Mouse (Mus musculus): Measurements from ENCODE around the gene Adamts9. TPM values are rescaled to one million over a fixed set of nuclear protein-coding genes. Genes with fewer than 3 reads are reported as not detected.
A peak's percentile ranks its signal among the peaks of the same experiment; 100 is the strongest.

Gene Adamts9
- total and polyA plus RNA-seq, 2 experiments from 2014 or later = 3.9 to 35.5 TPM

- TF ChIP-seq CTCF (IDR thresholded peaks at IDR 0.05; ENCODE audit: low read depth) = no peak
- peak; percentile 91 for TF ChIP-seq EP300 (IDR thresholded peaks at IDR 0.05; ENCODE audit: low read depth)
- DNase-seq (ENCODE audit: low spot score) = peak; percentile 63
- Histone ChIP-seq H3K27me3 (ENCODE audit: control insufficient read depth, insufficient read depth, low read length) (no peaks in the 10 kb centered on the region), H3K9me3 (replicated peaks; ENCODE audit: control insufficient read depth, low read length) (no peaks in the 10 kb centered on the region), H3K27ac (ENCODE audit: low read depth) (peak overlapping the region; percentile 78), H3K4me2 (ENCODE audit: low read depth, low read length) (no peak overlapping the region), H3K36me3 (replicated peaks; ENCODE audit: control insufficient read depth, insufficient read depth, low read length) (peaks cover 60% of the 10 kb centered on the region), H3K4me1 (ENCODE audit: control insufficient read depth, insufficient read depth) (peaks cover 29% of the 10 kb centered on the region), H3K9ac (replicated peaks; ENCODE audit: low read depth, low read length) (no peak overlapping the region), H3K4me3 (ENCODE audit: low read depth, low read length) (no peak overlapping the region)
- WGBS = 29% methylated on average over 9 of the region's 9 CpGs
- peak; percentile 81 for ATAC-seq (ENCODE audit: insufficient read depth, low read depth)
These were observed 80.7 kb downstream of the Adamts9 start for GRCm38 (mm10) chr6:92862599-92862998.

- TF ChIP-seq CTCF (IDR thresholded peaks at IDR 0.05; ENCODE audit: low read depth) (no peak), EP300 (IDR thresholded peaks at IDR 0.05; ENCODE audit: low read depth) (no peak)
- H3K36me3 ChIP-seq (replicated peaks; ENCODE audit: control insufficient read depth, insufficient read depth, low read length) = peaks cover 55% of the 10 kb centered on the region
- 36% methylated on average over 5 of the region's 5 CpGs for WGBS
- no peaks in the 10 kb centered on the region for H3K27me3 ChIP-seq (ENCODE audit: control insufficient read depth, insufficient read depth, low read length)
- H3K9me3 ChIP-seq (replicated peaks; ENCODE audit: control insufficient read depth, low read length) = no peaks in the 10 kb centered on the region
- H3K4me2 ChIP-seq (ENCODE audit: low read depth, low read length) = no peak overlapping the region
- no peak overlapping the region for H3K4me3 ChIP-seq (ENCODE audit: low read depth, low read length)
- peak overlapping the region; percentile 36 for H3K27ac ChIP-seq (ENCODE audit: low read depth)
- DNase-seq (ENCODE audit: low spot score) = no peak
- no peak for ATAC-seq (ENCODE audit: insufficient read depth, low read depth)
- no peak overlapping the region for H3K9ac ChIP-seq (replicated peaks; ENCODE audit: low read depth, low read length)
- H3K4me1 ChIP-seq (ENCODE audit: control insufficient read depth, insufficient read depth) = peaks cover 30% of the 10 kb centered on the region
These were observed 82.9 kb downstream of the Adamts9 start for GRCm38 (mm10) chr6:92860285-92860912.

- H3K4me3 ChIP-seq (ENCODE audit: low read depth, low read length) = no peak overlapping the region
- peaks cover 52% of the 10 kb centered on the region for H3K36me3 ChIP-seq (replicated peaks; ENCODE audit: control insufficient read depth, insufficient read depth, low read length)
- ATAC-seq (ENCODE audit: insufficient read depth, low read depth) = no peak
- no peak overlapping the region for H3K4me2 ChIP-seq (ENCODE audit: low read depth, low read length)
- DNase-seq (ENCODE audit: low spot score) = no peak
- H3K27ac ChIP-seq (ENCODE audit: low read depth) = peak overlapping the region; percentile 67
- 72% methylated on average over 12 of the region's 12 CpGs for WGBS
- H3K9me3 ChIP-seq (replicated peaks; ENCODE audit: control insufficient read depth, low read length) = no peaks in the 10 kb centered on the region
- no peaks in the 10 kb centered on the region for H3K27me3 ChIP-seq (ENCODE audit: control insufficient read depth, insufficient read depth, low read length)
- no peak overlapping the region for H3K9ac ChIP-seq (replicated peaks; ENCODE audit: low read depth, low read length)
- TF ChIP-seq EP300 (IDR thresholded peaks at IDR 0.05; ENCODE audit: low read depth) (no peak), CTCF (IDR thresholded peaks at IDR 0.05; ENCODE audit: low read depth) (no peak)
- H3K4me1 ChIP-seq (ENCODE audit: control insufficient read depth, insufficient read depth) = peaks cover 30% of the 10 kb centered on the region
These were observed 84.4 kb downstream of the Adamts9 start for GRCm38 (mm10) chr6:92858721-92859510.

- Histone ChIP-seq H3K4me1 (ENCODE audit: control insufficient read depth, insufficient read depth) (peaks cover 21% of the 10 kb centered on the region), H3K9me3 (replicated peaks; ENCODE audit: control insufficient read depth, low read length) (no peaks in the 10 kb centered on the region), H3K36me3 (replicated peaks; ENCODE audit: control insufficient read depth, insufficient read depth, low read length) (peaks cover 50% of the 10 kb centered on the region), H3K4me2 (ENCODE audit: low read depth, low read length) (no peak overlapping the region), H3K4me3 (ENCODE audit: low read depth, low read length) (no peak overlapping the region), H3K27me3 (ENCODE audit: control insufficient read depth, insufficient read depth, low read length) (no peaks in the 10 kb centered on the region), H3K9ac (replicated peaks; ENCODE audit: low read depth, low read length) (no peak overlapping the region), H3K27ac (ENCODE audit: low read depth) (no peak overlapping the region)
- 90% methylated on average over 13 of the region's 13 CpGs for WGBS
- no peak for ATAC-seq (ENCODE audit: insufficient read depth, low read depth)
- no peak for TF ChIP-seq CTCF (IDR thresholded peaks at IDR 0.05; ENCODE audit: low read depth)
- no peak for TF ChIP-seq EP300 (IDR thresholded peaks at IDR 0.05; ENCODE audit: low read depth)
- DNase-seq (ENCODE audit: low spot score) = no peak
These were observed 85.5 kb downstream of the Adamts9 start for GRCm38 (mm10) chr6:92857761-92858160.

GRCm38 (mm10) chr6:92854873-92855272 is 88.4 kb downstream of the Adamts9 start:
- Histone ChIP-seq H3K4me1 (ENCODE audit: control insufficient read depth, insufficient read depth) (peaks cover 24% of the 10 kb centered on the region; the same call in 1 of the 2 replicates), H3K4me3 (ENCODE audit: low read depth, low read length) (no peak overlapping the region), H3K27ac (ENCODE audit: low read depth) (no peak overlapping the region), H3K36me3 (replicated peaks; ENCODE audit: control insufficient read depth, insufficient read depth, low read length) (peaks cover 44% of the 10 kb centered on the region), H3K9me3 (replicated peaks; ENCODE audit: control insufficient read depth, low read length) (no peaks in the 10 kb centered on the region), H3K4me2 (ENCODE audit: low read depth, low read length) (no peak overlapping the region), H3K27me3 (ENCODE audit: control insufficient read depth, insufficient read depth, low read length) (no peaks in the 10 kb centered on the region), H3K9ac (replicated peaks; ENCODE audit: low read depth, low read length) (no peak overlapping the region)
- TF ChIP-seq EP300 (IDR thresholded peaks at IDR 0.05; ENCODE audit: low read depth) (no peak), CTCF (IDR thresholded peaks at IDR 0.05; ENCODE audit: low read depth) (no peak)
- DNase-seq (ENCODE audit: low spot score) (no peak), ATAC-seq (ENCODE audit: insufficient read depth, low read depth) (no peak)
- WGBS = 74% methylated on average over 4 of the region's 4 CpGs

All from heart, postnatal 0 days (tissue).